Mouse (Mus musculus): ENCODE data around the gene Tmem33. TPM values are rescaled to one million over a fixed set of nuclear protein-coding genes. Genes with fewer than 3 reads are reported as not detected.

Gene Tmem33
- polyA plus RNA-seq, 1 experiment from 2014 or later: 48.5 TPM

GRCm38 (mm10) chr5:67227261-67227660 lies 33.1 kb upstream of the Tmem33 start:
- Histone ChIP-seq H3K27me3 (replicated peaks) (peaks cover 99% of the 10 kb centered on the region), H3K27ac (replicated peaks) (no peak overlapping the region), H3K9me3 (peaks cover 10% of the 10 kb centered on the region), H3K4me2 (no peak overlapping the region), H3K9ac (no peak overlapping the region), H3K4me3 (no peak overlapping the region), H3K4me1 (peaks cover 30% of the 10 kb centered on the region), H3K36me3 (no peaks in the 10 kb centered on the region)
- ATAC-seq (ENCODE audit: extremely low read depth, insufficient number of reproducible peaks, low FRiP score, low TSS enrichment): no peak
- 7% methylated on average over 11 of the region's 11 CpGs for WGBS

GRCm38 (mm10) chr5:67227682-67228444 lies 32.5 kb upstream of the Tmem33 start:
- Histone ChIP-seq H3K4me2 (no peak overlapping the region), H3K36me3 (no peaks in the 10 kb centered on the region), H3K4me3 (0 out of 2 replicates have a peak overlapping the region, but pooled peaks have one; percentile 8), H3K27ac (replicated peaks) (no peak overlapping the region), H3K27me3 (replicated peaks) (peaks cover 99% of the 10 kb centered on the region), H3K9ac (no peak overlapping the region), H3K9me3 (peaks cover 10% of the 10 kb centered on the region), H3K4me1 (peaks cover 24% of the 10 kb centered on the region)
- ATAC-seq (ENCODE audit: extremely low read depth, insufficient number of reproducible peaks, low FRiP score, low TSS enrichment): no peak
- WGBS: 3% methylated on average over 15 of the region's 15 CpGs

- H3K27ac ChIP-seq (replicated peaks): no peak overlapping the region
- ATAC-seq (ENCODE audit: extremely low read depth, insufficient number of reproducible peaks, low FRiP score, low TSS enrichment): no peak
- peaks cover 89% of the 10 kb centered on the region for H3K27me3 ChIP-seq (replicated peaks)
- no peak overlapping the region for H3K9ac ChIP-seq
- H3K4me2 ChIP-seq: no peak overlapping the region
- no peak overlapping the region for H3K4me3 ChIP-seq
- 45% methylated on average over 4 of the region's 4 CpGs for WGBS
- no peaks in the 10 kb centered on the region; the same call in 1 of the 2 replicates for H3K9me3 ChIP-seq
- H3K36me3 ChIP-seq: no peaks in the 10 kb centered on the region
- peaks cover 18% of the 10 kb centered on the region for H3K4me1 ChIP-seq
These were observed 25.7 kb upstream of the Tmem33 start for GRCm38 (mm10) chr5:67234682-67235081.

DNA sequence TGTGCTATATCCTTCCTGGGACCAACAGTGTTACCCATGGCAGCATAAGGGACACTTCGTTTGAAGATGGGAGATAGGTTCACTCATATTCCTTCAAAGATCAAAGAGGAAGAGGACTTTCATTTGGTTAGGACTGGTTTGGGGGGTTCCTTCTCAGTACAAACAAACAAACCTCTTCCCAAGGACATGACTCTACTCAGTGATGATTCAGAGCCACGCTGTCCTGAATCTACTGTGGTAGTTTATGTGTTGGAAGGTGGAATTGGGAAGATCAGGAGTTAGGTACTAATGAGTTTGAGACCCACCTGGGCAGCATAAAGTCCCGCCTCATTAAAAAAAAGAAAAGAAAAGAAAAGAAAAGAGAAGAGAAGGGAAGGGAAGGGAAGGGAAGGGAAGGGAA lies 24.9 kb upstream of the Tmem33 start:
- H3K4me3 ChIP-seq: no peak overlapping the region
- no peak overlapping the region for H3K9ac ChIP-seq
- no peak for ATAC-seq (ENCODE audit: extremely low read depth, insufficient number of reproducible peaks, low FRiP score, low TSS enrichment)
- peaks cover 10% of the 10 kb centered on the region for H3K4me1 ChIP-seq
- no peaks in the 10 kb centered on the region; the same call in 1 of the 2 replicates for H3K9me3 ChIP-seq
- no peaks in the 10 kb centered on the region for H3K36me3 ChIP-seq
- 41% methylated on average over 3 of the region's 3 CpGs for WGBS
- peaks cover 87% of the 10 kb centered on the region for H3K27me3 ChIP-seq (replicated peaks)
- H3K4me2 ChIP-seq: no peak overlapping the region
- no peak overlapping the region for H3K27ac ChIP-seq (replicated peaks)

- no peak overlapping the region for H3K9ac ChIP-seq
- no peaks in the 10 kb centered on the region; the same call in 1 of the 2 replicates for H3K9me3 ChIP-seq
- 77% methylated on average over 3 of the region's 3 CpGs for WGBS
- peaks cover 77% of the 10 kb centered on the region for H3K27me3 ChIP-seq (replicated peaks)
- H3K36me3 ChIP-seq: no peaks in the 10 kb centered on the region
- no peak overlapping the region for H3K4me3 ChIP-seq
- no peak for ATAC-seq (ENCODE audit: extremely low read depth, insufficient number of reproducible peaks, low FRiP score, low TSS enrichment)
- H3K4me1 ChIP-seq: no peaks in the 10 kb centered on the region
- H3K27ac ChIP-seq (replicated peaks): no peak overlapping the region
- H3K4me2 ChIP-seq: no peak overlapping the region
These were observed 23.8 kb upstream of the Tmem33 start for GRCm38 (mm10) chr5:67236601-67237000.

DNA sequence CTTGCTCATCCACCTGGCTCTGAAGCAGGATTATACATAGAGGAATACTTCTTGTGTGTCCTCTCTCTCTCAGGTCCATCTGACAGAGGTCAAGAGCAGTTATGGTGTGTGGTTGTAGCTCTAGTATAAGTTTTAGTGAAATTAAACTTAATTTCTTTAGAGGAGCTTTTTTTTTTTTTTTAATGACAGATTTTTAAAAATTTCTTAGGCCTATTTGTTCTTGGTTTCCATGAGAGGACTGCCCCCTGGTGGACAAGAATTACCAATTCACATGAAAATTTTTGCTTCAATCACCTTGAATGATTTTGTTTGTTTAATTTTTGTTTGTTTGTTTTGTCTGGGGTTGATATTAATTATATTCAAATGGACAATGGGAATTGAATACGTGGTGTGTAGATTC lies 22.1 kb upstream of the Tmem33 start:
- Histone ChIP-seq H3K9me3 (no peaks in the 10 kb centered on the region; the same call in 1 of the 2 replicates), H3K4me1 (no peaks in the 10 kb centered on the region)

GRCm38 (mm10) chr5:67241713-67242112 lies 18.7 kb upstream of the Tmem33 start:
- Histone ChIP-seq H3K27me3 (replicated peaks) (peaks cover 58% of the 10 kb centered on the region), H3K4me1 (no peaks in the 10 kb centered on the region), H3K9ac (no peak overlapping the region), H3K4me3 (no peak overlapping the region), H3K4me2 (no peak overlapping the region), H3K9me3 (no peaks in the 10 kb centered on the region; the same call in 1 of the 2 replicates), H3K36me3 (no peaks in the 10 kb centered on the region), H3K27ac (replicated peaks) (no peak overlapping the region)
- ATAC-seq (ENCODE audit: extremely low read depth, insufficient number of reproducible peaks, low FRiP score, low TSS enrichment): no peak
- WGBS: 65% methylated on average over 6 of the region's 6 CpGs

More for the DNA sequence above, 22.1 kb upstream of the Tmem33 start:
- ATAC-seq (ENCODE audit: extremely low read depth, insufficient number of reproducible peaks, low FRiP score, low TSS enrichment): no peak
- no peak overlapping the region for H3K27ac ChIP-seq (replicated peaks)
- WGBS: 2% methylated on average over 1 of the region's 1 CpGs
- no peaks in the 10 kb centered on the region for H3K36me3 ChIP-seq
- no peak overlapping the region for H3K9ac ChIP-seq
- H3K27me3 ChIP-seq (replicated peaks): peaks cover 67% of the 10 kb centered on the region
- H3K4me3 ChIP-seq: no peak overlapping the region
- H3K4me2 ChIP-seq: no peak overlapping the region

DNA sequence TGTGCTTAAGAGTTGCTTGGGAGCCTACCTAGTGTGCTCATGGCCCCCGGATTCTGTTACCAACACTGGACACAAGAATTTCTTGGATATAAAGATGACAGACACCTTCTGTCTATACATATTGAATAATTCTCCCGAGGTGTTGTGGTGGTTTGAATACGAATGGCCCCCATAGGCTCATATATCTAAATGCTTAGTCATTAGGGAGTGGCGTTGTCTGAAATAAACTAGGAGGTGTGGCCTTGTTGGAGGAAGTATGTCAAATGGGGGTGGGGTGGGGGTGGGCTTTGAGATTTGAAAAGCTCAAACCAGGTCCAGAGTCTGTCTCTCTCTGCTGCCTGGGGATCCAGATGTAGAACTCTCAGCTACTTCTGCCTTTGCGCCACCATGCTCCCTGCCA lies 17.1 kb upstream of the Tmem33 start:
- Histone ChIP-seq H3K4me1 (no peaks in the 10 kb centered on the region), H3K4me2 (no peak overlapping the region), H3K27me3 (replicated peaks) (peaks cover 52% of the 10 kb centered on the region), H3K9me3 (no peaks in the 10 kb centered on the region), H3K4me3 (no peak overlapping the region), H3K36me3 (no peaks in the 10 kb centered on the region), H3K9ac (no peak overlapping the region), H3K27ac (replicated peaks) (no peak overlapping the region)
- ATAC-seq (ENCODE audit: extremely low read depth, insufficient number of reproducible peaks, low FRiP score, low TSS enrichment): no peak
- WGBS: 77% methylated on average over 5 of the region's 5 CpGs

- Histone ChIP-seq H3K27ac (replicated peaks) (no peak overlapping the region), H3K36me3 (no peaks in the 10 kb centered on the region), H3K27me3 (replicated peaks) (peaks cover 8% of the 10 kb centered on the region), H3K9me3 (no peaks in the 10 kb centered on the region), H3K4me2 (no peak overlapping the region), H3K4me1 (no peaks in the 10 kb centered on the region), H3K4me3 (no peak overlapping the region), H3K9ac (no peak overlapping the region)
- WGBS: 71% methylated on average over 4 of the region's 4 CpGs
- no peak for ATAC-seq (ENCODE audit: extremely low read depth, insufficient number of reproducible peaks, low FRiP score, low TSS enrichment)
These were observed 8.1 kb upstream of the Tmem33 start for GRCm38 (mm10) chr5:67252261-67252660.

- Histone ChIP-seq H3K27ac (replicated peaks) (no peak overlapping the region), H3K9me3 (no peaks in the 10 kb centered on the region), H3K4me2 (no peak overlapping the region), H3K4me1 (peaks cover 6% of the 10 kb centered on the region; the same call in 1 of the 2 replicates), H3K27me3 (replicated peaks) (peaks cover 7% of the 10 kb centered on the region; the same call in 1 of the 2 replicates), H3K9ac (no peak overlapping the region), H3K4me3 (no peak overlapping the region), H3K36me3 (no peaks in the 10 kb centered on the region)
- 50% methylated on average over 8 of the region's 8 CpGs for WGBS
- ATAC-seq (ENCODE audit: extremely low read depth, insufficient number of reproducible peaks, low FRiP score, low TSS enrichment): no peak
These were observed 4.7 kb upstream of the Tmem33 start for GRCm38 (mm10) chr5:67255664-67256063.

DNA sequence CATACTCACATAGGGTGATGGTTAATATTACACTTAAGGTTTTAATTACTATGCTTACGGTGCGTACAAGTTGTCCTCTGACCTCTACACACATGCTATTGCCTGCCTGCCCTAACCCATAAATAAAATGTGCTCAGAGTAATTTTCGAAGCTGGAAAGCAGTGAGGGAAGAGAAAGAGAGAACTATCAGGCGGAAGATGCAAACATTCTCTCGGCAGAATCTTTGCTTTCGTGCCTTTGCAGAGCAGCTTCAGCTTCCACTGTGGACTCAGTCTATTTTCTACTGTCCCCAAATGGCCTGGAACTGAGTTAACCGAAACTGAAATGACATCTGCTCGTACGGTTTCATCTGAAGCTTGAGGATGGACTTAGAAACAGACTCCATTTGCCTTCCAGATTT lies 1.9 kb upstream of the Tmem33 start:
- Histone ChIP-seq H3K4me3 (no peak overlapping the region), H3K9me3 (no peaks in the 10 kb centered on the region), H3K36me3 (peaks cover 11% of the 10 kb centered on the region), H3K9ac (no peak overlapping the region), H3K27me3 (replicated peaks) (no peaks in the 10 kb centered on the region; the same call in 1 of the 2 replicates), H3K27ac (replicated peaks) (no peak overlapping the region), H3K4me2 (no peak overlapping the region), H3K4me1 (peaks cover 17% of the 10 kb centered on the region)
- 81% methylated on average over 9 of the region's 9 CpGs for WGBS
- no peak for ATAC-seq (ENCODE audit: extremely low read depth, insufficient number of reproducible peaks, low FRiP score, low TSS enrichment)

DNA sequence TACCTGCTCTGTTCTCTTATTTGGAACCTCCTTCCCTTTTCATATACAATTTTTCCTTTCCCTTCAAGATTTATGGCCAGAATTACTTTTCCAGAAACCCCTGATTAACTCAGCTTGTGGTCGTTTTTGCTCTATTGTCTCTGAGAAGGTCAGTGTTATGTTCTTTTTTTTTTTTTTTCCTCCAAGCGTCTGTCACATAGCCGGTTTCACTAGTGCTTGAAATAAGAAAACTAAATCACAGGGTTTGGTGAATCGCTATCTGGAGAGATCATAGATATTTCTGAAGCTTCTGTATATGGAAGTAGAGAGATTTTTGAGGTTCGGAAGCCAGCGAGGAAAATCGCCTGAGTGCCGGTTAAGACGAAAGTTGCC lies 220 bp upstream of the Tmem33 start:
- peaks cover 17% of the 10 kb centered on the region for H3K4me1 ChIP-seq
- WGBS: 0% methylated on average over 9 of the region's 9 CpGs
- H3K36me3 ChIP-seq: peaks cover 26% of the 10 kb centered on the region
- no peaks in the 10 kb centered on the region for H3K9me3 ChIP-seq
- no peaks in the 10 kb centered on the region; the same call in 1 of the 2 replicates for H3K27me3 ChIP-seq (replicated peaks)
- H3K9ac ChIP-seq: peak overlapping the region; percentile 93
- ATAC-seq (ENCODE audit: extremely low read depth, insufficient number of reproducible peaks, low FRiP score, low TSS enrichment): no peak
- peak overlapping the region; percentile 96 for H3K27ac ChIP-seq (replicated peaks)
- H3K4me3 ChIP-seq: peak overlapping the region; percentile 93
- H3K4me2 ChIP-seq: peak overlapping the region; percentile 85

Data from heart, embryonic 13.5 days (tissue).